Mouse (Mus musculus) megakaryocyte, embryonic 14.5 days (primary cell): ENCODE measurements at regions not wholly inside any gene's neighbourhood (a gene's known extent, or its start where the extent isn't known, plus 50 kb on each side); places are given as distances from the start of the nearest gene placed in this dataset.

Source experiments
- FLI1 ChIP-seq: IDR thresholded peaks from 2 replicates; pipeline ENCODE4 v1.6.1; 2012; ENCODE audit warnings: low read length, inconsistent platforms, mixed read lengths
- GATA1 ChIP-seq: IDR thresholded peaks from 3 replicates; pipeline ENCODE4 v1.6.1; 2012; ENCODE audit warnings: mixed read lengths, low read length, inconsistent platforms, borderline replicate concordance

- no peak for TF ChIP-seq GATA1
- TF ChIP-seq FLI1: no peak
Measured at GRCm38 (mm10) chr2:166492421-166492820, 221.2 kb downstream of the Prex1 start.
